Mouse (Mus musculus) forebrain, postnatal 0 days (tissue): ENCODE data around the gene Wrap53. TPM values are rescaled to one million over a fixed set of nuclear protein-coding genes. Genes with fewer than 3 reads are reported as not detected.

Experiments
- ATAC-seq: fragments of 200-750 bp; cut with Nextera tagmentation; 2 replicates; pipeline ENCODE4 v1.8.0; 2017; ENCODE audit warnings: mild to moderate bottlenecking, moderate library complexity
- DNase-seq: peaks from one replicate; pipeline ENCODE4 v3.0.0-alpha.2; 2015
- H3K27ac ChIP-seq: fragments of 300-500 bp; sonication (generic); 2 replicates; pipeline ENCODE4 v1.5.1; 2014; ENCODE audit warnings: low read depth, mild to moderate bottlenecking, antibody characterized with exemption, low read length, moderate library complexity, mixed read lengths
- H3K27me3 ChIP-seq: fragments of 300-500 bp; sonication (generic); 2 replicates; pipeline ENCODE4 v1.6.1; 2014; ENCODE audit warnings: mild to moderate bottlenecking, low read length, mixed read lengths; ENCODE audit not compliant: insufficient read depth
- H3K36me3 ChIP-seq: fragments of 300-500 bp; sonication (generic); 2 replicates; pipeline ENCODE4 v1.6.1; 2014; ENCODE audit warnings: mild to moderate bottlenecking, moderate library complexity; ENCODE audit not compliant: insufficient read depth
- H3K4me1 ChIP-seq: fragments of 300-500 bp; sonication (generic); 2 replicates; pipeline ENCODE4 v1.6.1; 2014; ENCODE audit warnings: antibody characterized with exemption; ENCODE audit not compliant: insufficient read depth
- H3K4me2 ChIP-seq: fragments of 300-500 bp; sonication (generic); 2 replicates; pipeline ENCODE4 v1.6.1; 2014; ENCODE audit warnings: low read depth, mild to moderate bottlenecking, moderate library complexity
- H3K4me3 ChIP-seq: fragments of 300-500 bp; sonication (generic); 2 replicates; pipeline ENCODE4 v1.5.1; 2014; ENCODE audit warnings: low read depth, low read length, mixed read lengths
- H3K9ac ChIP-seq: fragments of 300-500 bp; sonication (generic); 2 replicates; pipeline ENCODE4 v1.6.1; 2014; ENCODE audit warnings: mild to moderate bottlenecking
- H3K9me3 ChIP-seq: fragments of 300-500 bp; sonication (generic); 2 replicates; pipeline ENCODE4 v1.6.1; 2016; ENCODE audit warnings: low read length
- CTCF ChIP-seq: sonication (generic); IDR thresholded peaks from 2 replicates; pipeline ENCODE4 v1.5.1; 2016; ENCODE audit warnings: antibody characterized with exemption, control low read depth, low read depth
- WGBS: fragments of 180-500 bp; shearing (Covaris S2); extraction: QIAGEN DNeasy Blood & Tissue Kit; methylation state at CpG from one replicate; pipeline ENCODE4 v1.1.7; 2014; 5-methylcytosine and 5-hydroxymethylcytosine counted together
- polyA plus RNA-seq: library from polyadenylated mRNA; unstranded; fragments of >200 nt; fragmentation: Nextera tagmentation; extraction: Ambion mirVana; gene quantifications from 2 replicates; pipeline ENCODE4 v1.2.1, GENCODE M21; 2015
- total RNA-seq: library from RNA; depleted of rRNA; stranded (reverse); fragments of >200 nt; gene quantifications from 2 replicates; pipeline ENCODE4 v1.2.3, GENCODE M21; 2014

Gene Wrap53
- total and polyA plus RNA-seq, 2 experiments from 2014 or later, result 10.5 to 17.3 TPM

DNA sequence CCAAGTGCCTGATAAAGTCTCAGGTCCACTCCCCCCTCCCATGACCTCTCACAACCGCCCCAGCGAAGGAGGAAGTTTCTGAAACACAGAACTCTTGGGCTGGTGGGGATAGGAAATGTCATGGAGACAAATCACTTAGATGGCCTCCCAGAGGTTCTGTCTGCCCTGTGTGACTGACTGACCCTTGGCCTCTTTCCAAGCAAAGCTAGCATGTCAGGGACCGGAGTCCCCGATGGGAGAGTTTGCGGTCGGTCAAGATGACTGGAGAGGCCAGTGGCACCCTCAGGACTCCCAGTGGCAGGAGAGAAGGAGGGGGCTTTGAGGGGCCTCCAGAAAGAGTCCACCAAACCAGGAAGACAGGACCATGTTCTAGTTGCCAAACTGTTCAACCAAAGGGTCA lies 21.3 kb downstream of the Wrap53 start:
- no peak for DNase-seq
- no peak for ATAC-seq
- peaks cover 31% of the 10 kb centered on the region for H3K4me1 ChIP-seq
- H3K9ac ChIP-seq, result peak overlapping the region; percentile 96
- peak overlapping the region; percentile 80 for H3K4me3 ChIP-seq
- no peaks in the 10 kb centered on the region for H3K9me3 ChIP-seq
- H3K27me3 ChIP-seq, result no peaks in the 10 kb centered on the region
- WGBS, result 54% methylated on average over 6 of the region's 6 CpGs
- no peak overlapping the region for H3K27ac ChIP-seq
- peaks cover 35% of the 10 kb centered on the region for H3K36me3 ChIP-seq
- H3K4me2 ChIP-seq, result peak overlapping the region; percentile 91
- no peak for TF ChIP-seq CTCF

DNA sequence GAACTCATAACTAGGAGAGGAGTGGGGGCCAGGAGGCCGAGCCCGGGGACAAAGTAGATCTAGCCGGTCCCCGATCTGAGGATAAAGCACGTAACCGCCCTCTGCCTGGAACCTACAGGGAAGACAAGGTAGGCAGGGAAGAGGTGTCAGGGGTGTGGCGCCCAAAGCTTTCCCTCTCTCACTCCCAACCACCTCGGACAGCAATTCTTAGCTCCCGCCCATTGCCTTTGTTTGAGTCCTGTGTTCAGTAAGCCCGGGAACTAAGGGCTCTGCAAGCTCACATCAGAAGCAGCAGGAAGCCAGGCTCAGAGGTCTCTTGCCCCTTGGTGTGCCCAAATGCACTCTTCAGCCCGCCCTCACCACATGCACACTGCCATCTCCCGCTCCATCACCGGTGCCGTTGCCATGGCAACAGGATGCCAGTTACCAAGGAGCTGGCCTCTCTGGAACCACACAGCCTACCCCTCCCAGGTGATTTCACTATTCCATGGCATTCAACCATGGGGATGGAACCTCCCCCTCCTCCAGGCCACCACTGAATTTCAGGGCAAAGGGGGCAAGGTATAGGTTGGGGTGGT lies 22.6 kb downstream of the Wrap53 start:
- peaks cover 44% of the 10 kb centered on the region for H3K4me1 ChIP-seq
- peak overlapping the region; percentile 91 for H3K4me2 ChIP-seq
- peak overlapping the region; percentile 96 for H3K9ac ChIP-seq
- peaks cover 28% of the 10 kb centered on the region; the same call in 1 of the 2 replicates for H3K36me3 ChIP-seq
- 17% methylated on average over 14 of the region's 14 CpGs for WGBS
- peak overlapping the region; percentile 80 for H3K4me3 ChIP-seq
- ATAC-seq, result peak; percentile 17; the same call in 1 of the 2 replicates
- no peaks in the 10 kb centered on the region for H3K27me3 ChIP-seq
- 0 out of 2 replicates have a peak overlapping the region, but pooled peaks have one; percentile 45 for H3K27ac ChIP-seq
- no peaks in the 10 kb centered on the region for H3K9me3 ChIP-seq
- no peak for TF ChIP-seq CTCF
- peak; percentile 86 for DNase-seq

DNA sequence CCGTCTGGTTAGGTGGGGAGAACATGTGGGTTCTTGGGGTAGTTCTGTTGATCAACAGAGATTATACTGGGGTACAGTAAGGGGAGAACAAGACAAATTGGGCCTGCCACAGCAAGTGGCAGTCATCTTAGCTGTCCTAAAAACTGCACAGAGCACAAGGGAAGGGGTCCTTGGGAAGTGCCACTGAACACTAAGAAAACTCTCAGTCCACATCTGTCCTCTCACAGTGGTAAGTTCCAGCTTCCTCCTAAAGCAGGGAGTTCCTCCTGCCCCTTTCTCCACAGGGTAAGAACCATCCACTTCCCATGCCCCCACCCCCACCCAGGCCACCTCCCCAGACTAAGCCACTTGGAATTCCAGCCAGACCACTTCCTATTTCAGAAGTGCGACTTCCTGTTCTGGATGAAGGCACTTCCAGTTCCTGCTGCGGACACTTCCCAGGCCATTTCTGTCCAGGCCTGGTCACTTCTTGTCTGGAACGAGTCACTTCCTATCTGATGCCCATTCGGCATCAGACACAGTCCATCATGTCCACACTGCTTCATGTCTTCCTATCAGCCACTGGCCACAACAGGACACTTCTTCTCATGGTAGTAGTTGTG lies 25.4 kb downstream of the Wrap53 start:
- 81% methylated on average over 5 of the region's 5 CpGs for WGBS
- Histone ChIP-seq H3K4me2 (no peak overlapping the region), H3K27me3 (no peaks in the 10 kb centered on the region), H3K9ac (no peak overlapping the region), H3K9me3 (no peaks in the 10 kb centered on the region), H3K4me1 (peaks cover 42% of the 10 kb centered on the region), H3K36me3 (peaks cover 22% of the 10 kb centered on the region; the same call in 1 of the 2 replicates), H3K27ac (peak overlapping the region; percentile 35; the same call in 1 of the 2 replicates), H3K4me3 (no peak overlapping the region)
- no peak for DNase-seq
- TF ChIP-seq CTCF, result no peak
- ATAC-seq, result no peak

DNA sequence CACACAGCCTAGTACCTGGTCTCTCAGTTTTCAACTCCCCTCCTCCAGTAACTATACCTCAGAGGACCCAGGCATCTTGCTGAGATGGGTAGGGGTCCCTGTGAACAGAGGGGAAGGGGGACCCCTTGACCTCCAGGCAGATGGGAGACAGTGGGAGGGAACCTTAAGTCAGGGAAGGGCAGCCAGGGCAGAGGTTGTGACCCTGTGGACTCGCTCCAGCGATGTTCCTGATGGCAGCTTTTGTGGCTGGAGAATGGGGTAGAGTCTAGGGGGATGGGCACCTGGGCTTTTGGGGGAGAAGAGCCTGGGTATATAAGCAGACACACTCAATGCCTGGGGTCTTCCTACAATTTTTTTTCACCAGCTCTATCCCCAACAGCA lies 26.7 kb downstream of the Wrap53 start:
- 14% methylated on average over 2 of the region's 2 CpGs for WGBS
- H3K27ac ChIP-seq, result peak overlapping the region; percentile 87
- no peaks in the 10 kb centered on the region for H3K9me3 ChIP-seq
- DNase-seq (no peak), ATAC-seq (no peak)
- H3K4me3 ChIP-seq, result no peak overlapping the region
- H3K4me2 ChIP-seq, result peak overlapping the region; percentile 44
- no peaks in the 10 kb centered on the region for H3K27me3 ChIP-seq
- peaks cover 22% of the 10 kb centered on the region; the same call in 1 of the 2 replicates for H3K36me3 ChIP-seq
- peak overlapping the region; percentile 29; the same call in 1 of the 2 replicates for H3K9ac ChIP-seq
- no peak for TF ChIP-seq CTCF
- H3K4me1 ChIP-seq, result peaks cover 47% of the 10 kb centered on the region

DNA sequence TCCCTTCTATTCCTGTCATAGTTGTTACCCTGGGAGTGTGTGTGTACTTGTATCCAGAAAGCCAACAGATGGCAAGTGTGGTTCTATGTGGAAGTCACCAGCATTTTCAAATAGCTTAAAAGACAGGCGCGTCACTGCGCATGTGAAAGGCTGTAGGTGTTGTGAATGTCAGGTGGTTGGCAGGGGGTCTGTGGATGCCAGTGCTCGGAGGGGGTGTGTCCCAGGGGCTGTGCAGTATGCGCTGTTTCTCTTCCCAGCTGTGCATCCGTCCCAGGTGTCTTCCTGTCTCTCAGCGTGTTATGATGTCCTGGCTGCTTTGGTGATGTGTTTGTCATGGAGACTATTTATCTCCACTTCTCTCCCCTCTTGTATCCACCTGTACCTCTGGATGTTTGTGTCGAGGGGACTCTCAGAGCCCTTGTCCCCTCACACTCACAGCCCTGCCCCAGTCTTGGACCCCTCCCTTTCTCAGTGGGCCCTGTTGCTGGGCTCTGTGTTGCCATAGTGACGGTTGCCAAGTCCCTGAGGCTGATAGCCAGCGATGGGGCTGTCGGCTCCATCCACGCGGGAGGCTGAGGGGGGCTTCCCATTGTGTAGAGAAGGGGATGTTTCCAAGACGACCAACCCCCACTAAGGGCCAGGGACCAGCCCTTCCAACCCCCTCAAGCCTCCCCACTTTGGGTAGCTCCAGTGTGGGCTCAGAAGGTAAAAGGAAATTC lies 27.3 kb downstream of the Wrap53 start:
- Histone ChIP-seq H3K4me2 (peak overlapping the region; percentile 44), H3K27ac (peak overlapping the region; percentile 87), H3K9me3 (no peaks in the 10 kb centered on the region), H3K4me3 (no peak overlapping the region; the same call in 1 of the 2 replicates), H3K9ac (peak overlapping the region; percentile 29; the same call in 1 of the 2 replicates), H3K36me3 (peaks cover 22% of the 10 kb centered on the region; the same call in 1 of the 2 replicates), H3K4me1 (peaks cover 47% of the 10 kb centered on the region), H3K27me3 (no peaks in the 10 kb centered on the region)
- TF ChIP-seq CTCF, result no peak
- ATAC-seq (peak; percentile 87), DNase-seq (peak; percentile 92)
- 7% methylated on average over 14 of the region's 14 CpGs for WGBS

DNA sequence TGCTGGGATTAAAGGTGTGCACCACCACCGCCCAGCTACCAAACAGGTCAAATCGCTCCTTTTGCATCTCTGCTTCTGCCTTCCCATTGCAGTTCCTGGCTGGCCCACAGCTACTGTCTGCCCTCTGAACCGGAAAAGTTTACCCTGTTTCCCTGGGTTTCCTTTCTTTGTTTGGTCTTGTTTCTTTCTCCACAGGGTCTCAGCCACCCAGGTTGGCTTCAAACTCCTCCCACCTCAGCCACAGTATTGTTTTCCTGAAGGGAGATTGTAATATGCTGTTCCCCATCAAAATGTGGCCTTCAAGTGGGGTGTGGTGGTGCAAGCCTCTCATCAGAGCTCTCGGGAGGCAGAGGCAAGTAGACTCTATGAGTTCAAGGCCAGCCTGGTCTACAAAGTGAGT lies 28.7 kb downstream of the Wrap53 start:
- Histone ChIP-seq H3K4me1 (peaks cover 48% of the 10 kb centered on the region), H3K36me3 (peaks cover 18% of the 10 kb centered on the region; the same call in 1 of the 2 replicates), H3K27me3 (no peaks in the 10 kb centered on the region), H3K4me3 (no peak overlapping the region), H3K9ac (no peak overlapping the region), H3K4me2 (no peak overlapping the region), H3K27ac (no peak overlapping the region), H3K9me3 (no peaks in the 10 kb centered on the region)
- ATAC-seq (no peak), DNase-seq (no peak)
- 62% methylated on average over 4 of the region's 4 CpGs for WGBS
- no peak for TF ChIP-seq CTCF
